Mouse (Mus musculus): Measurements from ENCODE around the gene Trmt13.

The Trmt13 gene

GRCm38 (mm10) chr3:116542070-116542469 lies 72.3 kb downstream of the Trmt13 start:
- no peak for DNase-seq

GRCm38 (mm10) chr3:116537200-116537573 lies 77.2 kb downstream of the Trmt13 start:
- DNase-seq = no peak

- no peak for DNase-seq
Measured at GRCm38 (mm10) chr3:116536428-116537199, 77.8 kb downstream of the Trmt13 start.

All from spleen, adult 18-20 months (tissue).